Mouse (Mus musculus) CD4-positive naive resting alpha-beta T cell, adult 76 days (primary cell): ENCODE measurements around the gene Pno1. TPM values are rescaled to one million over a fixed set of nuclear protein-coding genes. Genes with fewer than 3 reads are reported as not detected.

ENCODE experiments used
- total RNA-seq: library from RNA; stranded (reverse); gene quantifications from one replicate; pipeline ENCODE4 v1.2.4, GENCODE M21; 2023

Pno1 gene
- total RNA-seq = 30.1 TPM

DNA sequence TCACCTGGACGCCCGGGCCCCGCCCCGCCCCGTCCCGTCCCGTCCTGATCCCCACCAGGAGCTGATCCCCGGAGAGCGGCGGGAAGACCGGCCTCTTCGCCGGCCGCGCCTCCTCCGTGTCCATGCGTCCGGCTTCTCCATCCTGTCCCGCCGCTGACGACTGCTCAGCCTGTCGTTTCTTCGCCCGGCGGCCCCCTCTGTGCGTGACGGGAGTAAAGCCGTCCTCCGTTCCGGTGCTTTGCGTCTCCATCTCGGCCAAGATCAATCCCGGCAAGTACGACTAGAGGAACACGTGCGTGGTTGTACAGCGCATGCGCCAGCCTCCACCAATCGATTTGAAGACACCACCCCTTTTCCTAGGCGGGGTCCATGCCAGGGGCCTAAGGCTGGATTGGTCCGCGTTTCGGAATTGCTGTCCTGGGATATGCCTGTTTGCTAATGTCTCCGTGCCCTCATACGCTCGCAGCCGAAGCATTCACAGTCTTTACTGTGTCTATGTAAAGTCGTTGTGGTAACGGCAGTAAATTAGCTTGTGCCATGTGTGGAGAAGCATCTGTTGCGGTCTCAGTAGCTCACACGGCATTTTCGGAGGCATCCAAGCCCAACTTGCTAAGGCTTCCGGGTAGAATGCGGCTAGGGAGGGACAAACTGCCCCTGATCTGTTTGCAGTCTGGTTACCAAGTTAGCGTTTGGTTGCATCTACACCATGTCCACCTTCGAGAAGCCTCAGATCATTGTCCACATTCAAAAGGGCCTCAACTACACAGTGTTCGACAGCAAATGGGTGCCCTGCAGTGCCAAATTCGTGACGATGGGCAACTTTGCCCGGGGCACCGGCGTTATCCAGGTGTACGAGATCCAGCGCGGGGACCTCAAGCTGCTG, at the start of gene Pno1:
Gene Pno1, minus strand, starts transcription at position 311 of the 883 bp plus-strand sequence.

DNA sequence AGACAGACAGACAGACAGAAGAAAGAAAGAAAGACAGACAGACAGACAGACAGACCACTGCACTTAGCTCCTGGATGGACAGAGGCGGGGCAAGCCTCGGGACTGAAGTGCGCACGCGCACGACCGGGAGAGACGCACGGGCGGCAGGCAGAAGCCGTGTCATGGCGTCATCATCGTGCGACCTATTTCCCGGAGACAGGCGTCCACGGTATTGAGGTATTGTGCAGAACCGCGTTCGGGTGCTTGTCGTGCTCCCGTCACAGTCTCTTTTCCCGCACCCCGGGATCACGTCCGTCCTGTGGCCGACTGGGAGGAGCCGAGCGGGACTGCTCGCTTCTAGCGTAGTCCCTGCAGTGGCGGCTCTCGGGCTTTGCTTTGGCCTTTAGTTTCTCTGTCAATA, 46.1 kb upstream of the Pno1 start, which contains the start of gene C1d:
Gene C1d, plus strand, starts transcription at position 137 of the 400 bp plus-strand sequence.

DNA sequence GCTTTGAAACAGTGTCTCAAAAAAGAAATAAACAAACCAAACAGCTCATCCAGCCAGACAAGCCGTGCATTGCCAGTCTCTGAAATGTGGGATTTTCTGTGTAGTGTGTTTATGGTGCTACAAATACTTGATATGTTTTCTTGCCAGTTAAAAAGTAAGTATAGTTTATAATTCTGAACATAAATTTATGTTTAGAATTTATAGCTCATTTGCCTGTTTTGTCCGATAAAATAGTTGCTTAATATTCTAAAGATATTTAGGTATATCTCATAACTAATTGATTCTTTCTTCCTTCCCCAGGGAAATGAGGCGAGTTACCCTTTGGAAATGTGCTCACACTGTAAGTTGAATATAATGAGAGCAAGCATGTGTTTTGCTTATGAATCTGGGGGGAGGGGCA, 29.6 kb downstream of the Pno1 start, which contains the start of gene Wdr92:
Gene Wdr92, plus strand, starts transcription at position 301 of the 400 bp plus-strand sequence.

DNA sequence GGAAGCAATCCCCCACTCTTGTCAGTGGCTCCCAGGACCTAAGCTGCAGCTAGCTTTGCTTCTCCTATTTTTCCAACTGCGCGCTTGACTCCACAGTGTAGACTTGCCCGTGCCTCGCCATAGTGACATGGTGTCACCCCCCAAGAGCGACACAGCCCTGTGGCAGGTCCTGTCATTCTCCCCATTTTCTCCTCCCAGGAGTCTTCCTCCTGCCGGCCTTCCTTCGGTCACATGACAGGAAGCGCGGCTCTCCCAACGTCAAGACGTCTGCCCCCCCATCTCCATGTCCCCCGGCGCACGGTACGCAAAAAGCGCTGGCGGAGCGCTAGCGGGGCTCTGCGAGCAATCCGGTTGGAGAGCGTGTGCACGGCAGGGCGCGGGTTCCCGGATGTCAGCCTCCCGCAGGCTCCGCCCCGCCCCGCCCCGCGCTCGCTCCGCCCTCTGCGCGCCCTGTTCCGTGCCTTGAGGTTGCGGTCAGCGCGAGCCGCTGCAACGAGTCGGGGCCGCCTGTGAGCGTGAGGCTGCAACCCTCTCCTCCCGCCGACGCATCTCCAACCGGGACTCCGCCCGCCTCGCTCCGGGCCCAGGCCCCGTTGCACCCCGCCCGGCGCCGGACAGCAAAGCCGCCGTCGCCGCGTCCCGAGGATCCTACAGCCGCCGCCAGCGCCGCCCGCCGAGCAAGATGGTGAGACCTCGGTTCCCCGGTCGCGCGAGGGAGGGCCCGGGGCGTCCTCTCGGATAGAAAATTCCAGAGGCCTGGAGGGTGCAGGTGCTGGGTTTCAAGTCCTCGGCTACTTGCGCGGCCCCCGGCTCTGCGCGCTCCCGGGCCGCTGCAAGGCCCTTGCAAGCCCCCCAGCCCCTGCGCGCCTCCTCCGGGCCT, 52.3 kb downstream of the Pno1 start, which contains the start of gene Ppp3r1:
Gene Ppp3r1, plus strand, starts transcription at position 406 of the 880 bp plus-strand sequence.

Other genes with a start within 250 kb of the Pno1 start
- gene Cnrip1, start 160.0 kb downstream of the Pno1 start, total RNA-seq = 2.3 TPM
- 28.4 TPM for gene Plek, start 159.2 kb downstream of the Pno1 start, total RNA-seq
- gene Ppp3r1, start 52.3 kb downstream of the Pno1 start, total RNA-seq = 74.9 TPM
- 7.0 TPM for gene Wdr92, start 29.5 kb downstream of the Pno1 start, total RNA-seq
- gene C1d, start 46.0 kb upstream of the Pno1 start, total RNA-seq = 32.8 TPM